Mouse (Mus musculus) urinary bladder, adult 18-20 months (tissue): ENCODE results near the gene Slc33a1.
A peak's percentile ranks its signal among the peaks of the same experiment; 100 is the strongest.

Experiments used
- DNase-seq, 2 experiments: peaks; one replicate each; pipeline ENCODE4 v3.0.0; 2022; ENCODE audit warnings: low spot score in 2 of 2, mixed read lengths in 2 of 2

Gene Slc33a1

GRCm38 (mm10) chr3:63964100-63964921, at the start of gene Slc33a1:
Slc33a1 (minus strand) TSS chr3:63964768.
- peak; percentile 97 to 98 for DNase-seq

GRCm38 (mm10) chr3:63988722-63989440, 24.3 kb upstream of the Slc33a1 start:
- DNase-seq, result no peak

GRCm38 (mm10) chr3:63986656-63987055, 22.1 kb upstream of the Slc33a1 start:
- DNase-seq, result no peak

GRCm38 (mm10) chr3:63977895-63978294, 13.3 kb upstream of the Slc33a1 start:
- no peak for DNase-seq

- peak; percentile 87 to 94 for DNase-seq
Measured at GRCm38 (mm10) chr3:63975955-63976908, 11.7 kb upstream of the Slc33a1 start, which contains the start of gene Gmps. Gmps (plus strand) TSS chr3:63976106.

GRCm38 (mm10) chr3:63965929-63966328, 1.4 kb upstream of the Slc33a1 start:
- no peak for DNase-seq

GRCm38 (mm10) chr3:63964922-63965249, 318 bp upstream of the Slc33a1 start:
- no peak for DNase-seq

- no peak for DNase-seq
Measured at GRCm38 (mm10) chr3:63963421-63964099, 1.0 kb downstream of the Slc33a1 start.

GRCm38 (mm10) chr3:63949837-63950236, 14.7 kb downstream of the Slc33a1 start:
- DNase-seq, result no peak

GRCm38 (mm10) chr3:63941204-63941850, 23.2 kb downstream of the Slc33a1 start:
- no peak for DNase-seq

- DNase-seq, result no peak
Measured at GRCm38 (mm10) chr3:63938928-63939327, 25.6 kb downstream of the Slc33a1 start.

GRCm38 (mm10) chr3:63928878-63929859, 35.4 kb downstream of the Slc33a1 start, which contains the start of gene E130311K13Rik:
E130311K13Rik (minus strand) TSS chr3:63929472.
- peak; percentile 78 to 94 for DNase-seq

- no peak for DNase-seq
Measured at GRCm38 (mm10) chr3:63919634-63920033, 44.9 kb downstream of the Slc33a1 start.

- no peak for DNase-seq
Measured at GRCm38 (mm10) chr3:63910301-63910700, 54.3 kb downstream of the Slc33a1 start.

- DNase-seq, result no peak
Measured at GRCm38 (mm10) chr3:63905241-63905640, 59.3 kb downstream of the Slc33a1 start.

- no peak for DNase-seq
Measured at GRCm38 (mm10) chr3:63904157-63904556, 60.4 kb downstream of the Slc33a1 start.

GRCm38 (mm10) chr3:63900021-63900571, 64.5 kb downstream of the Slc33a1 start:
- DNase-seq, result no peak

GRCm38 (mm10) chr3:63899309-63899695, 65.3 kb downstream of the Slc33a1 start, which contains the start of gene Plch1:
Plch1 (minus strand) TSS chr3:63899472.
- peak; percentile 3 to 33 for DNase-seq
